Mouse (Mus musculus): Measurements from ENCODE around the gene Kcnj12.

DNA sequence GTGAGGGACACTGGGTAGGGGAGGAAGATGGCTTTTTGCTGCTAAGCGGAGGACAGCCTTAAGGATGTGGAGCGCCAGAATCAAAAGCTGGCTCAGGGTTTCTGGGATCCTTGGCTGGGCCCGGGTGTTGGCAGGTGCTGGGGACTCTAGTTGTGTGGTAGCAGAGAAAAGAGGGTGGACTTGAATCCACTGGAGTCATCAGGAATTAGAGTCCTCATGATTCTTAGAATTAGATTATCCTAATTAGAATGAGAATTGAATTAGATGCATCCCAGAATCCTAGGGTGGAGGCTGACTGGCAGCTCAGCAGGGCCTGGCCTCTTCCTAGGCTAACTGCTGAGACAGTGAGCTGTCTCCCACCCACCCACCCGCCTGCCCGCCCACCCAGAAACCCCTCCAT lies 17.6 kb upstream of the Kcnj12 start:
- TF ChIP-seq CTCF (IDR thresholded peaks at IDR 0.05; ENCODE audit: low read depth) (no peak), EP300 (IDR thresholded peaks at IDR 0.05; ENCODE audit: low read depth) (no peak)
